Mouse (Mus musculus) cortical plate, adult 2 months (tissue): ENCODE results near the gene Pitpnm1.

Source experiments
- CTCF ChIP-seq: fragments of 200-500 bp; IDR thresholded peaks from 2 replicates; pipeline ENCODE4 v1.5.1; 2011; ENCODE audit warnings: mild to moderate bottlenecking, control low read depth, low read length; ENCODE audit not compliant: insufficient read depth; ENCODE audit errors: extremely low read depth
- POLR2A ChIP-seq: fragments of 200-500 bp; IDR thresholded peaks from 2 replicates; pipeline ENCODE4 v1.6.1; 2011; ENCODE audit warnings: mild to moderate bottlenecking, low read length, control low read depth; ENCODE audit not compliant: insufficient read depth; ENCODE audit errors: extremely low read depth

DNA sequence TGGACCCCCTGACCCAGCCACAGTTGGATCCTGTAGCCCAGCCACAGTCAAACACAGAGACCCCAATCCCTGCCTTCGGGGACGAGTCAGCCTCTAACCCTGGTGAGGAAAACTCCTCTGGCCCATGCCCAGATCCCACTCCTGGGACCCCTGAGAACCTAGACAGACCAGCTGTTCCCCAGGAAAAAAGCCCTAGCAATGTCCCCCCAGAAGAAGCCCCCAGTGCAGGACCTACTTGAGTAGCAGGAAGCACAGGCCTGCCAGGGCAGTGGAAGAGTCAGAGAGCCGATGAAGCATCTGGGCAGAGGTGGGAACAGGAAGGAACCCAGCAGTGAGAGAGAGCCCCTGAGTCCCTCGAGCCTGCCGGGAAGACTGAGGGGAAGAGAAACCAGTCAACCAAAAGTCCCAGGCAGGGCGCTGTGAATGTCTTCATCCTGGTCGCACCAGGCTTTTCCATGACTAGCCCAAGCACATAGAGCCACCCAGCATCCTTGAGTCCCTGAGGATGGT lies 44.0 kb downstream of the Pitpnm1 start, which contains the start of gene Cabp4:
- TF ChIP-seq POLR2A: no peak
- no peak for TF ChIP-seq CTCF
